Mouse (Mus musculus) limb, embryonic 11.5 days (tissue): Measurements from ENCODE around the gene Rad51. TPM values are rescaled to one million over a fixed set of nuclear protein-coding genes. Genes with fewer than 3 reads are reported as not detected.

ENCODE experiments used
- ATAC-seq: fragments of 200-750 bp; cut with Nextera tagmentation; 2 replicates; pipeline ENCODE4 v1.8.0; 2017; ENCODE audit warnings: low read depth; ENCODE audit not compliant: insufficient number of reproducible peaks, low FRiP score, low TSS enrichment
- DNase-seq: peaks from one replicate; pipeline ENCODE4 v3.0.0-alpha.2; 2015; ENCODE audit warnings: low spot score
- H3K27ac ChIP-seq: fragments of 300-500 bp; sonication (generic); replicated peaks from 2 replicates; pipeline ENCODE4 v1.5.1; 2014; ENCODE audit warnings: low read depth, mild to moderate bottlenecking, low read length
- H3K27me3 ChIP-seq: fragments of 300-500 bp; sonication (generic); 2 replicates; pipeline ENCODE4 v1.6.1; 2014; ENCODE audit warnings: mild to moderate bottlenecking, low read length, mixed read lengths; ENCODE audit not compliant: control insufficient read depth, insufficient read depth
- H3K36me3 ChIP-seq: fragments of 300-500 bp; sonication (generic); 2 replicates; pipeline ENCODE4 v1.6.1; 2014; ENCODE audit warnings: mild to moderate bottlenecking, low read length, moderate library complexity, mixed read lengths; ENCODE audit not compliant: control insufficient read depth, insufficient read depth
- H3K4me1 ChIP-seq: fragments of 300-500 bp; sonication (generic); 2 replicates; pipeline ENCODE4 v1.6.1; 2014; ENCODE audit warnings: low read length, mixed read lengths; ENCODE audit not compliant: control insufficient read depth, insufficient read depth
- H3K4me2 ChIP-seq: fragments of 300-500 bp; sonication (generic); 2 replicates; pipeline ENCODE4 v1.6.1; 2014; ENCODE audit warnings: low read depth, mild to moderate bottlenecking, moderate library complexity; ENCODE audit not compliant: severe bottlenecking
- H3K4me3 ChIP-seq: fragments of 300-500 bp; sonication (generic); 2 replicates; pipeline ENCODE4 v1.5.1; 2014; ENCODE audit warnings: low read depth, low read length
- H3K9ac ChIP-seq: fragments of 300-500 bp; sonication (generic); 2 replicates; pipeline ENCODE4 v1.6.1; 2014; ENCODE audit warnings: mild to moderate bottlenecking, low read length
- H3K9me3 ChIP-seq: fragments of 300-500 bp; sonication (generic); 2 replicates; pipeline ENCODE4 v1.6.1; 2016; ENCODE audit warnings: low read length; ENCODE audit not compliant: control insufficient read depth
- WGBS: fragments of 180-500 bp; shearing (Covaris S2); extraction: QIAGEN DNeasy Blood & Tissue Kit; methylation state at CpG from one replicate; pipeline ENCODE4 v1.1.7; 2014; 5-methylcytosine and 5-hydroxymethylcytosine counted together
- polyA plus RNA-seq: library from polyadenylated mRNA; unstranded; fragments of >200 nt; fragmentation: Nextera tagmentation; extraction: Ambion mirVana; gene quantifications from 2 replicates; pipeline ENCODE4 v1.2.1, GENCODE M21; 2014

The Rad51 gene
- polyA plus RNA-seq, 1 experiment from 2014 or later, result 81.0 TPM

GRCm38 (mm10) chr2:119136346-119136898 lies 23.8 kb downstream of the Rad51 start:
- H3K4me2 ChIP-seq, result no peak overlapping the region
- 92% methylated on average over 5 of the region's 5 CpGs for WGBS
- no peaks in the 10 kb centered on the region for H3K9me3 ChIP-seq
- no peak for ATAC-seq
- no peaks in the 10 kb centered on the region for H3K27me3 ChIP-seq
- no peak for DNase-seq
- no peak overlapping the region for H3K9ac ChIP-seq
- H3K36me3 ChIP-seq, result peaks cover 22% of the 10 kb centered on the region
- no peak overlapping the region for H3K4me3 ChIP-seq
- H3K27ac ChIP-seq, result no peak overlapping the region
- no peaks in the 10 kb centered on the region for H3K4me1 ChIP-seq

GRCm38 (mm10) chr2:119145199-119145598 lies 32.6 kb downstream of the Rad51 start:
- no peak overlapping the region for H3K9ac ChIP-seq
- no peak overlapping the region for H3K27ac ChIP-seq
- no peaks in the 10 kb centered on the region for H3K4me1 ChIP-seq
- 83% methylated on average over 2 of the region's 2 CpGs for WGBS
- H3K27me3 ChIP-seq, result no peaks in the 10 kb centered on the region
- H3K9me3 ChIP-seq, result no peaks in the 10 kb centered on the region
- no peak overlapping the region for H3K4me2 ChIP-seq
- H3K36me3 ChIP-seq, result peaks cover 37% of the 10 kb centered on the region
- ATAC-seq (no peak), DNase-seq (no peak)
- H3K4me3 ChIP-seq, result no peak overlapping the region

- H3K9me3 ChIP-seq, result no peaks in the 10 kb centered on the region
- H3K4me3 ChIP-seq, result no peak overlapping the region
- H3K4me1 ChIP-seq, result no peaks in the 10 kb centered on the region
- no peak overlapping the region for H3K4me2 ChIP-seq
- H3K36me3 ChIP-seq, result peaks cover 37% of the 10 kb centered on the region
- ATAC-seq (no peak), DNase-seq (no peak)
- 91% methylated on average over 6 of the region's 6 CpGs for WGBS
- H3K27ac ChIP-seq, result no peak overlapping the region
- H3K27me3 ChIP-seq, result no peaks in the 10 kb centered on the region
- H3K9ac ChIP-seq, result no peak overlapping the region
Measured at GRCm38 (mm10) chr2:119146435-119146834, 33.8 kb downstream of the Rad51 start.

- H3K27ac ChIP-seq, result no peak overlapping the region
- no peak for DNase-seq
- WGBS, result 89% methylated on average over 22 of the region's 22 CpGs
- H3K9me3 ChIP-seq, result no peaks in the 10 kb centered on the region
- H3K27me3 ChIP-seq, result no peaks in the 10 kb centered on the region
- H3K36me3 ChIP-seq, result peaks cover 37% of the 10 kb centered on the region
- H3K4me1 ChIP-seq, result no peaks in the 10 kb centered on the region
- H3K9ac ChIP-seq, result no peak overlapping the region
- no peak overlapping the region for H3K4me3 ChIP-seq
- no peak overlapping the region for H3K4me2 ChIP-seq
- no peak for ATAC-seq
Measured at GRCm38 (mm10) chr2:119147160-119147678, 34.6 kb downstream of the Rad51 start.

- ATAC-seq, result no peak
Measured at GRCm38 (mm10) chr2:119147775-119148174, 35.2 kb downstream of the Rad51 start.

GRCm38 (mm10) chr2:119152255-119152654 lies 39.7 kb downstream of the Rad51 start:
- Histone ChIP-seq H3K4me2 (no peak overlapping the region), H3K4me3 (no peak overlapping the region), H3K27ac (no peak overlapping the region), H3K4me1 (peaks cover 4% of the 10 kb centered on the region; the same call in 1 of the 2 replicates), H3K9me3 (no peaks in the 10 kb centered on the region), H3K9ac (no peak overlapping the region), H3K36me3 (peaks cover 12% of the 10 kb centered on the region), H3K27me3 (no peaks in the 10 kb centered on the region)
- 88% methylated on average over 6 of the region's 6 CpGs for WGBS
- DNase-seq (no peak), ATAC-seq (no peak)

More at GRCm38 (mm10) chr2:119147775-119148174, 35.2 kb downstream of the Rad51 start:
- H3K4me2 ChIP-seq, result no peak overlapping the region
- no peaks in the 10 kb centered on the region for H3K4me1 ChIP-seq
- 90% methylated on average over 8 of the region's 8 CpGs for WGBS
- no peak overlapping the region for H3K9ac ChIP-seq
- H3K36me3 ChIP-seq, result peaks cover 35% of the 10 kb centered on the region
- H3K27me3 ChIP-seq, result no peaks in the 10 kb centered on the region
- no peaks in the 10 kb centered on the region for H3K9me3 ChIP-seq
- no peak overlapping the region for H3K4me3 ChIP-seq
- DNase-seq, result no peak
- H3K27ac ChIP-seq, result no peak overlapping the region

- ATAC-seq, result no peak
- Histone ChIP-seq H3K4me3 (no peak overlapping the region), H3K27me3 (no peaks in the 10 kb centered on the region), H3K27ac (no peak overlapping the region), H3K4me2 (no peak overlapping the region), H3K9me3 (no peaks in the 10 kb centered on the region), H3K4me1 (peaks cover 4% of the 10 kb centered on the region; the same call in 1 of the 2 replicates), H3K9ac (no peak overlapping the region), H3K36me3 (peaks cover 8% of the 10 kb centered on the region; the same call in 1 of the 2 replicates)
- WGBS, result 76% methylated on average over 2 of the region's 2 CpGs
- no peak for DNase-seq
Measured at GRCm38 (mm10) chr2:119154683-119155082, 42.1 kb downstream of the Rad51 start.

GRCm38 (mm10) chr2:119155388-119155787 lies 42.8 kb downstream of the Rad51 start:
- Histone ChIP-seq H3K4me3 (no peak overlapping the region; the same call in 1 of the 2 replicates), H3K4me1 (peaks cover 4% of the 10 kb centered on the region; the same call in 1 of the 2 replicates), H3K27me3 (no peaks in the 10 kb centered on the region), H3K9me3 (no peaks in the 10 kb centered on the region), H3K27ac (no peak overlapping the region), H3K4me2 (no peak overlapping the region), H3K36me3 (peaks cover 8% of the 10 kb centered on the region; the same call in 1 of the 2 replicates), H3K9ac (no peak overlapping the region)
- DNase-seq (no peak), ATAC-seq (no peak)
- WGBS, result 85% methylated on average over 9 of the region's 9 CpGs
